In the genomic region with DNA sequence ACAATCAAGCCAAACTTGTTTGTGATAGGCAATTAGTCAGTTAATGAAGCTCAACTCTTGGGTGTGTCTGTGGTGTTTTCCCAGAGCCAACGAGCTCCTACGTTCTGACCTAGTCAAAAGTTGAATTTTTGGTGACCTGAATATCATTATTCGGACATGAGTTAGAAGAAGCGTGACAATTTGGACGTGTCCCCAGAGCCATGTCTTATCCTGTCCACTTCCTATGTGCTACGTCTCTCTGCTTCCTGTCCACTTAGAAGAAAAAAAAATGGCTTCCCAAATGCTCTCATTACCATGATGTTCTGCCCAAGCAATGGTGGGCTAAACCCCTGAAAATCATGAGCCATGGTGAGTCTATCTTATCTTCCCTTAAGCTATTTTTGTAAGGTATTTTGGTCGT, we compare ENCODE assay signal across 30 mouse cellular contexts.
"Had no signal": no experiment of that assay in that cellular context is flagged by ENCODE, and none has a peak within 500 bp of the region (broad histone marks: within the 10 kb centered on the region; RNA-seq: fewer than 3 reads in every experiment).

No protein-coding gene starts in this region.

- H3K4me2 ChIP-seq: limb, embryonic 12.5 days; limb, embryonic 13.5 days; limb, embryonic 15.5 days; liver, embryonic 11.5 days; liver, embryonic 12.5 days; liver, embryonic 13.5 days; liver, embryonic 15.5 days; lung, embryonic 14.5 days; lung, embryonic 15.5 days; midbrain, embryonic 11.5 days; midbrain, embryonic 12.5 days; midbrain, embryonic 13.5 days; midbrain, embryonic 15.5 days; neural tube, embryonic 12.5 days had no signal

- H3K36me3 ChIP-seq: limb, embryonic 10.5 days; limb, embryonic 12.5 days; limb, embryonic 13.5 days; limb, embryonic 15.5 days; liver, embryonic 12.5 days; liver, embryonic 13.5 days; liver, embryonic 15.5 days; lung, embryonic 15.5 days; midbrain, embryonic 10.5 days; midbrain, embryonic 12.5 days; midbrain, embryonic 13.5 days; midbrain, embryonic 15.5 days; neural tube, embryonic 12.5 days had no signal

- H3K9me3 ChIP-seq: limb, embryonic 10.5 days; limb, embryonic 15.5 days; liver, embryonic 12.5 days; liver, embryonic 13.5 days; liver, embryonic 15.5 days; lung, embryonic 15.5 days; midbrain, embryonic 10.5 days; midbrain, embryonic 12.5 days; midbrain, embryonic 15.5 days; neural tube, embryonic 12.5 days had no signal

- DNase-seq: left cerebral cortex, postnatal 4 days; liver; liver, embryonic 13.5 days; liver, postnatal 0 days; lung, adult 18-20 months; lung, adult 2 months; lung, embryonic 14.5 days; lung, postnatal 10 days; lung, postnatal 14 days; lung, postnatal 36 days; lung, postnatal 4 days; midbrain, embryonic 14.5 days had no signal

- H3K9ac ChIP-seq: limb, embryonic 12.5 days; limb, embryonic 13.5 days; limb, embryonic 15.5 days; liver, embryonic 12.5 days; liver, embryonic 13.5 days; liver, embryonic 14.5 days; liver, embryonic 15.5 days; liver, postnatal 0 days; lung, embryonic 14.5 days; lung, embryonic 15.5 days; midbrain, embryonic 12.5 days; midbrain, embryonic 13.5 days; midbrain, embryonic 15.5 days; neural tube, embryonic 12.5 days had no signal

- H3K4me3 ChIP-seq: limb, embryonic 10.5 days; limb, embryonic 12.5 days; limb, embryonic 13.5 days; limb, embryonic 15.5 days; liver, embryonic 12.5 days; liver, embryonic 13.5 days; liver, embryonic 15.5 days; lung, embryonic 15.5 days; midbrain, embryonic 10.5 days; midbrain, embryonic 12.5 days; midbrain, embryonic 13.5 days; midbrain, embryonic 15.5 days; myocyte; neural tube, embryonic 12.5 days had no signal

- H3K4me1 ChIP-seq: limb, embryonic 10.5 days; liver, embryonic 12.5 days; liver, embryonic 15.5 days; lung, embryonic 15.5 days; midbrain, embryonic 15.5 days; neural tube, embryonic 12.5 days had no signal

- H3K27ac ChIP-seq: limb, embryonic 10.5 days; limb, embryonic 12.5 days; limb, embryonic 13.5 days; limb, embryonic 15.5 days; liver, embryonic 12.5 days; liver, embryonic 13.5 days; liver, embryonic 14.5 days; liver, embryonic 15.5 days; lung, embryonic 15.5 days; macrophage; midbrain, embryonic 10.5 days; midbrain, embryonic 12.5 days; midbrain, embryonic 13.5 days; midbrain, embryonic 15.5 days; neural tube, embryonic 12.5 days had no signal

- H3K27me3 ChIP-seq: limb, embryonic 12.5 days; limb, embryonic 13.5 days; limb, embryonic 15.5 days; liver, embryonic 12.5 days; liver, embryonic 13.5 days; liver, embryonic 15.5 days; lung, embryonic 15.5 days; megakaryocyte, embryonic 14.5 days; midbrain, embryonic 12.5 days; midbrain, embryonic 13.5 days; midbrain, embryonic 15.5 days; neural tube, embryonic 12.5 days had no signal
